Mouse (Mus musculus) forebrain, embryonic 10.5 days (tissue): ENCODE measurements around the gene Iqsec1. TPM values are rescaled to one million over a fixed set of nuclear protein-coding genes. Genes with fewer than 3 reads are reported as not detected.

ENCODE experiments used
- DNase-seq: peaks from one replicate; pipeline ENCODE4 v3.0.0-alpha.2; 2017; ENCODE audit warnings: low spot score; ENCODE audit errors: extremely low spot score
- H3K27ac ChIP-seq: fragments of 300-500 bp; sonication (generic); 2 replicates; pipeline ENCODE4 v1.5.1; 2016; ENCODE audit warnings: mild to moderate bottlenecking
- H3K27me3 ChIP-seq: fragments of 300-500 bp; sonication (generic); 2 replicates; pipeline ENCODE4 v1.6.1; 2016; ENCODE audit warnings: mild to moderate bottlenecking; ENCODE audit not compliant: poor library complexity, severe bottlenecking
- H3K36me3 ChIP-seq: fragments of 300-500 bp; sonication (generic); replicated peaks from 2 replicates; pipeline ENCODE4 v1.6.1; 2016; ENCODE audit warnings: mild to moderate bottlenecking, moderate library complexity
- H3K4me1 ChIP-seq: fragments of 300-500 bp; sonication (generic); 2 replicates; pipeline ENCODE4 v1.6.1; 2016
- H3K4me3 ChIP-seq: fragments of 300-500 bp; sonication (generic); 2 replicates; pipeline ENCODE4 v1.5.1; 2016; ENCODE audit warnings: mild to moderate bottlenecking, moderate library complexity
- H3K9me3 ChIP-seq: fragments of 300-500 bp; sonication (generic); 2 replicates; pipeline ENCODE4 v1.6.1; 2016; ENCODE audit warnings: mild to moderate bottlenecking, moderate library complexity
- WGBS: fragments of 180-500 bp; shearing (Covaris S2); methylation state at CpG from one replicate; pipeline ENCODE4 v1.1.7; 2016; 5-methylcytosine and 5-hydroxymethylcytosine counted together
- polyA plus RNA-seq: library from polyadenylated mRNA; unstranded; fragments of >200 nt; fragmentation: Nextera tagmentation; extraction: Ambion mirVana; gene quantifications from 2 replicates; pipeline ENCODE4 v1.2.1, GENCODE M21; 2016

The Iqsec1 gene
- polyA plus RNA-seq, 1 experiment from 2014 or later: 8.7 TPM

DNA sequence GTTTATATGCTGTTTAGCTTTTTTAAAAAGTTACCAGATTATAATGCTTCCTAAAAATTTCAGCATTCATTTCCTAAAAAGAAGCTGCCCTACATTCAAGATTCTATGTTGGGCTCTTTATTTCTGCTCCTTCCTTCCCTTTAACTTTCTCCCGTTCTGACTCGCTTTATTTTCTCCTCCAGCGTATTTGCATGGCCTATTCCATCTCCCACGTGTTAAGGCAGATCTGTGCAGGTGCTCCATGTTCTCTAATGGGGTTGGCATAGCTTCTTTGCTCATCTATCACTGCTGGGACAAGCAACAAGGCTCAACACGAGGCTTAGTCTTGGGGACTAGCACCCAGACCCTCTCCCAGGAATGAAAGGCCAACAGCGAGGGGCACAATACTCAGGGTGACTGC, 75.7 kb downstream of the Iqsec1 start:
- Histone ChIP-seq H3K27me3 (no peaks in the 10 kb centered on the region), H3K36me3 (no peaks in the 10 kb centered on the region), H3K4me3 (no peak overlapping the region), H3K9me3 (no peaks in the 10 kb centered on the region), H3K4me1 (peaks cover 5% of the 10 kb centered on the region; the same call in 1 of the 2 replicates), H3K27ac (no peak overlapping the region)
- WGBS: 85% methylated on average over 6 of the region's 6 CpGs
- DNase-seq: no peak

GRCm38 (mm10) chr6:90904143-90904542, 84.3 kb downstream of the Iqsec1 start:
- Histone ChIP-seq H3K9me3 (no peaks in the 10 kb centered on the region), H3K27me3 (peaks cover 8% of the 10 kb centered on the region), H3K4me1 (peaks cover 5% of the 10 kb centered on the region; the same call in 1 of the 2 replicates), H3K4me3 (no peak overlapping the region), H3K27ac (no peak overlapping the region), H3K36me3 (no peaks in the 10 kb centered on the region)
- 100% methylated on average over 2 of the region's 2 CpGs for WGBS
- DNase-seq: no peak

GRCm38 (mm10) chr6:90900302-90900701, 88.2 kb downstream of the Iqsec1 start:
- 78% methylated on average over 6 of the region's 6 CpGs for WGBS
- no peak for DNase-seq

GRCm38 (mm10) chr6:90899266-90899665, 89.2 kb downstream of the Iqsec1 start:
- no peaks in the 10 kb centered on the region for H3K27me3 ChIP-seq
- no peak for DNase-seq
- no peaks in the 10 kb centered on the region for H3K36me3 ChIP-seq
- no peak overlapping the region for H3K4me3 ChIP-seq
- peaks cover 8% of the 10 kb centered on the region; the same call in 1 of the 2 replicates for H3K4me1 ChIP-seq
- H3K9me3 ChIP-seq: no peaks in the 10 kb centered on the region
- no peak overlapping the region for H3K27ac ChIP-seq
- 92% methylated on average over 1 of the region's 1 CpGs for WGBS

More at GRCm38 (mm10) chr6:90900302-90900701, 88.2 kb downstream of the Iqsec1 start:
- peaks cover 5% of the 10 kb centered on the region; the same call in 1 of the 2 replicates for H3K4me1 ChIP-seq
- no peaks in the 10 kb centered on the region for H3K9me3 ChIP-seq
- H3K27ac ChIP-seq: no peak overlapping the region
- H3K27me3 ChIP-seq: peaks cover 7% of the 10 kb centered on the region
- H3K4me3 ChIP-seq: no peak overlapping the region
- no peaks in the 10 kb centered on the region for H3K36me3 ChIP-seq

DNA sequence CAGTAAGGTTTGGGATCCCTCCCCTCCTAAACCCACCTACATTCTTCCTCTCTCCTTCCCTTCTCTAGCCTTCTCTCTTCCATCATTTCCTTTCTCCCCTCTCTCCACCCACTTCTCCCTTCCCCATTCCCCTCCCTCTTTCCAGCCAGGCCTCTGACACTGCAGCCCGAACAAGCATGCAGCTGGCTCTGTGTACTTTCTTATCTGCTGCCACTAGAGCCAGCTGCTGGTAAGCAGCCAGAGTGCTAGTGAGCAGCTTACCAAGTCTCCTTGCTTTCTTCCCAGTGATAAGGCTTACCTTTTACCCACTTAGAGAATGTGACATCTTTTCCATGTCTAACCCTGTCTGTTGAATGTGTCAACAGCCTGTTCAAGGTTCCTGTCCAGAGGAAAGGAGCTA, 90.4 kb downstream of the Iqsec1 start:
- DNase-seq: no peak
- Histone ChIP-seq H3K4me1 (peaks cover 8% of the 10 kb centered on the region; the same call in 1 of the 2 replicates), H3K4me3 (no peak overlapping the region), H3K9me3 (no peaks in the 10 kb centered on the region), H3K27me3 (no peaks in the 10 kb centered on the region), H3K36me3 (no peaks in the 10 kb centered on the region), H3K27ac (no peak overlapping the region)
- 35% methylated on average over 1 of the region's 1 CpGs for WGBS

DNA sequence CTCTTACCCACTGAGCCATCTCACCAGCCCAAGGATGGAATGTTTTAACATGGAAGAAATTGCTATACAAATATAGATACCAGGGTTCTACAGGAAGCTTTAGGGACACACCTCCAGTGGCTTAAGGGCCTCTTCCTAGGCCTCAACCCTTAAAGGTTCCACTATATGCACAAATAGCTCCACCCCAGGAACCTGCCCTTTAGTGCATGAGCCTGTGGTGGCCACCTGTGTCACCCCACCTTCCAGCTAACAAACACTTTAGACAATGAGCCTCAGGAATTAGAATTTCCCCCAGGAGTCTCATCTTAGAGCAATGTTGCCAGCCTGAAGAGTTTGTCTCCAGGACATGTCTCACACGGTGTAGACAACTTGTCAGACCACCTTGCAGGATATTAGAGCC, 96.1 kb downstream of the Iqsec1 start:
- no peaks in the 10 kb centered on the region for H3K36me3 ChIP-seq
- 0 out of 2 replicates have a peak, but pooled peaks cover 3% of the 10 kb centered on the region for H3K4me1 ChIP-seq
- WGBS: 95% methylated on average over 1 of the region's 1 CpGs
- no peaks in the 10 kb centered on the region for H3K9me3 ChIP-seq
- no peaks in the 10 kb centered on the region for H3K27me3 ChIP-seq
- H3K4me3 ChIP-seq: no peak overlapping the region
- no peak overlapping the region for H3K27ac ChIP-seq
- DNase-seq: no peak

DNA sequence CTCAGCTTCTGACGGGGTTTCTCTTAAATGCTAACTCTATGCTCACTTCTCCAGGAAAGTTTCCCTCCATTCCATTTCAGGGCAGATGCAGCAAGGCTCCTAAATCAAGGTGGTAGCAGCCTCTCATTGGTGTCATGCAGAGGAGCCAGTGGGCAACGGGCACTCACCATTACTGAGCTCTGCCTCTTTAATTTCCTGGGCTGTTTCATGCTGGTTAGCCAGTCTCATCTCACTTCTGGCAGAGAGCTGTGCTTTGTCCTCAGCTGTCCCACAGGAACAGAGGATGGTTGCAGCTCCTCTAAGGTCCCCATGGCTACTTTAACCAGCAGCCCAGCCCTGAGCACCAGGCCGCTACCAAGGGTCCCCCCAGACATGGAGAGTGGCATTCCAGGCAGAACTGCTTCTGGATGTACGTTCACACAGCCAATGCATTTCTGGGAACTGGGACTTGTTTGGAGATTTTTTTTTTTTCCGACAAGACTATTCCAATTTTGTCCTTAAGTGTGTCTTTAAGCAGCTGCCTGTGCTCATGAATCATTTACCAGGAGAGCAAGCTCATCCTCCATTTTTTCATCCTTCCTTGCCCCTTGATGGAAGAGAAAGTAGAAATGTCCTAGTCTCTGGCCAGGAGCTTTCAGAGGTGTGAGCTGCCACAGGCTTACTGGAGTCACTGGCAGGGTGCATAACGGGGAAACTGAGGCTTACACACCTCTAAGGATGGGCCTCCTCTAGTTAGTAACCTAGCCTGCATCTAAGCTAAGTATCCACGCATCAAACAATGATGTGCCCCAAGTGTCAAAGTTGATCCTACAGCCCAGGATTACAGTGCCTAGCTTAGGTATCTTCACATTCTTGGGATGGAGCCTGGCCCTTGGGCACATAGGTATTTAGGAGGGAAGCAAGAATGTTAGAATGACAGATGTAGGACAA, 98.9 kb downstream of the Iqsec1 start:
- H3K4me3 ChIP-seq: no peak overlapping the region
- H3K9me3 ChIP-seq: no peaks in the 10 kb centered on the region
- WGBS: 89% methylated on average over 7 of the region's 7 CpGs
- no peaks in the 10 kb centered on the region for H3K36me3 ChIP-seq
- DNase-seq: no peak
- no peaks in the 10 kb centered on the region for H3K27me3 ChIP-seq
- H3K4me1 ChIP-seq: peaks cover 3% of the 10 kb centered on the region
- no peak overlapping the region for H3K27ac ChIP-seq

- H3K9me3 ChIP-seq: no peaks in the 10 kb centered on the region
- no peak overlapping the region for H3K27ac ChIP-seq
- H3K36me3 ChIP-seq: no peaks in the 10 kb centered on the region
- peaks cover 12% of the 10 kb centered on the region for H3K4me1 ChIP-seq
- H3K27me3 ChIP-seq: no peaks in the 10 kb centered on the region
- DNase-seq: no peak
- H3K4me3 ChIP-seq: no peak overlapping the region
- WGBS: 82% methylated on average over 5 of the region's 5 CpGs
Measured at GRCm38 (mm10) chr6:90887024-90887775, 101.3 kb downstream of the Iqsec1 start.

GRCm38 (mm10) chr6:90885626-90886025, 102.9 kb downstream of the Iqsec1 start:
- peaks cover 12% of the 10 kb centered on the region for H3K4me1 ChIP-seq
- no peaks in the 10 kb centered on the region for H3K36me3 ChIP-seq
- no peak for DNase-seq
- H3K4me3 ChIP-seq: no peak overlapping the region
- no peaks in the 10 kb centered on the region for H3K9me3 ChIP-seq
- H3K27ac ChIP-seq: no peak overlapping the region
- WGBS: 92% methylated on average over 1 of the region's 1 CpGs
- no peaks in the 10 kb centered on the region for H3K27me3 ChIP-seq

DNA sequence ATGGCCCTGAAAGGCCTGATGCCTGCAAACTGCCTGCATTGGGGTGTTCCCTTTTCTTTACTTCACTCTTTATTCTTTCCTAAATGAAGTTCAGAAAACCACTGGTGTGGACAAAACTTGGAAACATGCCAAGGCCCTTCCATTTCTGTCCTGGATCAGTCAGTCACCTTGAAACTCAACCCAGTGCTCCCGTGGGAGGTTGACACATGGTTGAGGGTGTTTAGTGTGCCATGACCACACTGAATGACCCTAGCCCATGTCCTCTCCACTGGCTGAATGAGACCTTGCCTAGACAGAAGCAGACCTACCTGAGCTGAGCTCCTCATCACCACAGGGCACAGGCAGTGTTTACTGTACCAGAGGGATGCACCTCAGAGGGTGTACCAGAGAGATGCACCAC, 103.9 kb downstream of the Iqsec1 start:
- no peak overlapping the region for H3K27ac ChIP-seq
- WGBS: 85% methylated on average over 1 of the region's 1 CpGs
- peaks cover 12% of the 10 kb centered on the region for H3K4me1 ChIP-seq
- no peaks in the 10 kb centered on the region for H3K36me3 ChIP-seq
- H3K4me3 ChIP-seq: no peak overlapping the region
- DNase-seq: no peak
- no peaks in the 10 kb centered on the region for H3K9me3 ChIP-seq
- no peaks in the 10 kb centered on the region for H3K27me3 ChIP-seq

DNA sequence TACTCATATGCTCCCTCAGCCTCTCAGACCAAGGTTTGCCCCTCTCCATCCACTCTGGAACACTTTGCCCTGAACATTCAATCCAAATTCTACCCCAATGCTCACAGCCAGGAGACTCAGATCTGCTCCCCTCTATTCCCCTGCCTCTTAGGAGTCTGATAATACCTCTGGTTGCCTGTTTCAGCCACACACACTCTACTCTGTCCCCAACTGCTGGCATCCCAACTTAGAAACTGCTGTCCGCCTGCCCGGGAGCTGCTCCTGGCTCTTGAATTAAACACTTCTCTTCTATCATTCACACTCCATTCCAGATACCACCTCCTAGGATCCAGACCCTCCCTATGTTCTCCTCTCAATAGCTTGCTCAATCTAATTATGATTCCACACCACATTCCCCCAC, 107.5 kb downstream of the Iqsec1 start:
- Histone ChIP-seq H3K9me3 (no peaks in the 10 kb centered on the region), H3K27me3 (no peaks in the 10 kb centered on the region), H3K4me3 (no peak overlapping the region), H3K4me1 (peaks cover 12% of the 10 kb centered on the region), H3K27ac (no peak overlapping the region), H3K36me3 (no peaks in the 10 kb centered on the region)
- DNase-seq: no peak
- 88% methylated on average over 2 of the region's 2 CpGs for WGBS

- no peaks in the 10 kb centered on the region for H3K9me3 ChIP-seq
- 74% methylated on average over 3 of the region's 3 CpGs for WGBS
- H3K27ac ChIP-seq: no peak overlapping the region
- DNase-seq: no peak
- H3K36me3 ChIP-seq: no peaks in the 10 kb centered on the region
- H3K4me1 ChIP-seq: peaks cover 12% of the 10 kb centered on the region
- no peak overlapping the region for H3K4me3 ChIP-seq
- no peaks in the 10 kb centered on the region for H3K27me3 ChIP-seq
Measured at GRCm38 (mm10) chr6:90880404-90880803, 108.1 kb downstream of the Iqsec1 start.

DNA sequence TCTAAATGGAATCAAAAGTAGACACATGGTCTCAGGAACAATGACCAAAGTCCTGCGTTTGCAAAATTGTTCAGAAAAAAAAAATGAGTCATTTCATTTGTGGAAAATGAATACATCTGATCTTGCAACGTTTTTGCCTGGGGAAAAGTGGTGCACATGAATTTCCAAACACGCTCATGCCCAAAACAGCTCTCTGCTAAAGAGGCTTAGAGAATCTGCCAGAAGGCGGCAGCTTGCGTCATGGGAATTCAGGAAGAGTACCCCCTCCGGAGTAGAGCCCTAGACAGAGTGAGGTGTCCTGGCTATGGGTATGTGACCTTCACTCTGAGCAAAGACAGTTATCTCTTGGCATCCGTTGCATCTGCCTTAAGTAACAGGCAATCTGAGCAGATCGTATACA, 116.9 kb downstream of the Iqsec1 start:
- Histone ChIP-seq H3K27me3 (no peaks in the 10 kb centered on the region), H3K4me1 (peaks cover 7% of the 10 kb centered on the region; the same call in 1 of the 2 replicates), H3K27ac (no peak overlapping the region)

More for the DNA sequence above, 116.9 kb downstream of the Iqsec1 start:
- Histone ChIP-seq H3K36me3 (no peaks in the 10 kb centered on the region), H3K9me3 (no peaks in the 10 kb centered on the region), H3K4me3 (no peak overlapping the region)
- 87% methylated on average over 8 of the region's 8 CpGs for WGBS
- DNase-seq: no peak
